36 mouse cellular contexts compared by ENCODE assay signal in genomic region chr3:26685832-26686231, GRCm38 (mm10). TPM values are rescaled to one million over a fixed set of nuclear protein-coding genes. Genes with fewer than 3 reads are reported as not detected.
"Had no signal": no experiment of that assay in that cellular context is flagged by ENCODE, and none has a peak within 500 bp of the region (broad histone marks: within the 10 kb centered on the region; RNA-seq: fewer than 3 reads in every experiment).

No protein-coding gene starts in this region.

- DNase-seq: left cerebral cortex, postnatal 4 days; liver; liver, embryonic 13.5 days; liver, postnatal 0 days; lung, adult 18-20 months; lung, adult 2 months; lung, embryonic 14.5 days; lung, postnatal 10 days; lung, postnatal 14 days; lung, postnatal 36 days; lung, postnatal 4 days; midbrain, embryonic 14.5 days had no signal

- ATAC-seq: liver, embryonic 12.5 days; liver, postnatal 0 days; lung, postnatal 0 days; midbrain, embryonic 13.5 days; midbrain, embryonic 15.5 days; midbrain, embryonic 16.5 days had no signal

RNA-seq across cellular contexts. Expression of gene Spata16, which starts 48.4 kb away (rescaled TPM):
- polyA plus RNA-seq: limb, embryonic 10.5 days; limb, embryonic 11.5 days; limb, embryonic 12.5 days; limb, embryonic 13.5 days; limb, embryonic 14.5 days; limb, embryonic 15.5 days; liver, adult 2 months; liver, embryonic 11.5 days; liver, embryonic 12.5 days; liver, embryonic 13.5 days; liver, embryonic 14.5 days; liver, embryonic 15.5 days; liver, embryonic 16.5 days; liver, postnatal 0 days; lung, adult 2 months; lung, embryonic 14.5 days; lung, embryonic 15.5 days; lung, embryonic 16.5 days; lung, postnatal 0 days; macrophage; midbrain, embryonic 10.5 days; midbrain, embryonic 11.5 days; midbrain, embryonic 12.5 days; midbrain, embryonic 13.5 days; midbrain, embryonic 14.5 days; midbrain, embryonic 15.5 days; midbrain, embryonic 16.5 days; midbrain, postnatal 0 days; myocyte had no signal
